In the genomic region with DNA sequence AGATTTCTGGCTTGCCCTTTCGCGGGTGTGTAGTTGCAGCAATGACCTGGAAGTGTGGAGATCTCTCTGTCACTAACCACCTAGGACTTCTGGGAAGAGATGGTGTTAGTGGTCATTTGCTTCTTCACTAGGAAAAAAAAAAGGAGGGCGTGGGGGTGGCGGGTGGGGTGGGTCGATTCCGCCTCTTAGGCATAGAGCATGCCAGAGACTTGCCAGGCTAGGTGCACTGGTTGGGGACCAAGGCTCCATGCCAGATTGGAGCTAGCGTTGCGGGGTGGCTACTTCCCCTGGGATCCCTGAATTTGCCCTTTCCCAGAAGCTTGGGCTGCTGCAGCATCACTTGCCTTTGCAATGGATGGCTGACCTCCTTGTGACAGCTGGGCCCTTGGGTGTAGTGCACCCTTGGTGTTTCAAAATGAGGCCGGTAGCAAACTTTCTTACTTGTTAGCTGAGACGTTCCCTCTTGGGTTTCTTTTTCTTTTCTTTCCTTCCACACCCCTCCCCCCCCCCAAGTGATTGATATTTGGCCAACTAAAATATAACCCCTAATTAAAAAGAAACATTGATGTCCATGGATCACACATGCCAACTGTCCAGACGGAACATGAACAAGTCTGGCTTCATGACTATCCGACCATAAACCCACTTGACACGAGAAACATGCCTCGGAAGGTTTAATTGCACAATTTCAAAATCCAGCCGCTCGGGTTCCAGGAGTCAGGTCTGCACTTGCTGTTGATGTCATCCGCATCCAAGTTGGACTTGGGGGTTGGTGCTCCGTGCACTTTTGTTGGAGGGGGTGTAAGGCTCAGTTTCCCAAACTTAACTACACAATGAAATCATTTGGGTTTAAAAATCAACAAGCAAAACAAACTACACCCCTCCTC, we compare ENCODE assay signal across 8 mouse cellular contexts. TPM values are rescaled to one million over a fixed set of nuclear protein-coding genes. Genes with fewer than 3 reads are reported as not detected.
DNase-seq lines count a peak whose midpoint lies in the region; ATAC-seq and TF ChIP-seq lines count a peak whose summit lies in the region.

No protein-coding gene starts in this region.

- DNase-seq in kidney, adult 2 months: peak; percentile 46
- no peak for DNase-seq in kidney, adult 8-10 months
- no peak for DNase-seq in midbrain, embryonic 10.5 days (ENCODE audit: low spot score)
- no peak for DNase-seq in adrenal gland, adult (ENCODE audit: inconsistent age in 2 of 2, low spot score in 1 of 2)
- no peak for DNase-seq in cerebellum, adult 18-20 months
- DNase-seq in thymus, postnatal 10 days (ENCODE audit: low spot score in 2 of 2): no peak

- no peaks in the 10 kb centered on the region for H3K9me3 ChIP-seq in embryonic facial prominence, embryonic 15.5 days (replicated peaks)
- no peaks in the 10 kb centered on the region for H3K9me3 ChIP-seq in intestine, embryonic 15.5 days
- H3K9me3 ChIP-seq in midbrain, embryonic 10.5 days (replicated peaks): no peaks in the 10 kb centered on the region

- no peak for TF ChIP-seq POLR2A in kidney, adult 2 months (IDR thresholded peaks at IDR 0.05; ENCODE audit: low read depth, low read length)

- H3K4me2 ChIP-seq in embryonic facial prominence, embryonic 15.5 days (replicated peaks): peak overlapping the region; percentile 93
- peak overlapping the region; percentile 92 for H3K4me2 ChIP-seq in intestine, embryonic 15.5 days (replicated peaks)

- peak overlapping the region; percentile 68 for H3K4me3 ChIP-seq in kidney, adult 2 months (ENCODE audit: insufficient read depth, low read depth, low read length)
- peak overlapping the region; percentile 72 for H3K4me3 ChIP-seq in embryonic facial prominence, embryonic 15.5 days (replicated peaks)
- peak overlapping the region; percentile 82 for H3K4me3 ChIP-seq in intestine, embryonic 15.5 days (replicated peaks)
- peak overlapping the region; percentile 59 for H3K4me3 ChIP-seq in midbrain, embryonic 10.5 days

- H3K27me3 ChIP-seq in kidney, adult 2 months (replicated peaks; ENCODE audit: control insufficient read depth, insufficient read depth, low read length): no peaks in the 10 kb centered on the region
- peaks cover 17% of the 10 kb centered on the region for H3K27me3 ChIP-seq in embryonic facial prominence, embryonic 15.5 days
- H3K27me3 ChIP-seq in intestine, embryonic 15.5 days (replicated peaks): no peaks in the 10 kb centered on the region
- peaks cover 50% of the 10 kb centered on the region for H3K27me3 ChIP-seq in midbrain, embryonic 10.5 days (ENCODE audit: low read depth, poor library complexity, severe bottlenecking)

- H3K36me3 ChIP-seq in kidney, adult 2 months (ENCODE audit: control insufficient read depth, insufficient read depth, low read length): no peaks in the 10 kb centered on the region
- H3K36me3 ChIP-seq in embryonic facial prominence, embryonic 15.5 days: no peaks in the 10 kb centered on the region
- H3K36me3 ChIP-seq in intestine, embryonic 15.5 days: no peaks in the 10 kb centered on the region
- H3K36me3 ChIP-seq in midbrain, embryonic 10.5 days: no peaks in the 10 kb centered on the region

- no peak overlapping the region for H3K9ac ChIP-seq in embryonic facial prominence, embryonic 15.5 days
- peak overlapping the region; percentile 74 for H3K9ac ChIP-seq in intestine, embryonic 15.5 days

- 19% methylated on average over 18 of the region's 18 CpGs for WGBS in kidney, adult 2 months
- 20% methylated on average over 18 of the region's 18 CpGs for WGBS in embryonic facial prominence, embryonic 15.5 days
- WGBS in intestine, embryonic 15.5 days: 27% methylated on average over 18 of the region's 18 CpGs
- WGBS in midbrain, embryonic 10.5 days: 44% methylated on average over 18 of the region's 18 CpGs

- H3K27ac ChIP-seq in kidney, adult 2 months (ENCODE audit: insufficient read depth, low read depth, low read length): peak overlapping the region; percentile 59
- peak overlapping the region; percentile 71; the same call in 1 of the 2 replicates for H3K27ac ChIP-seq in embryonic facial prominence, embryonic 15.5 days (replicated peaks)
- H3K27ac ChIP-seq in intestine, embryonic 15.5 days: no peak overlapping the region
- no peak overlapping the region for H3K27ac ChIP-seq in midbrain, embryonic 10.5 days (replicated peaks)

- peaks cover 4% of the 10 kb centered on the region; the same call in 1 of the 2 replicates for H3K4me1 ChIP-seq in kidney, adult 2 months (ENCODE audit: control insufficient read depth, insufficient read depth, low read length)
- peaks cover 13% of the 10 kb centered on the region for H3K4me1 ChIP-seq in embryonic facial prominence, embryonic 15.5 days
- 0 out of 2 replicates have a peak, but pooled peaks cover 12% of the 10 kb centered on the region for H3K4me1 ChIP-seq in intestine, embryonic 15.5 days (replicated peaks)
- H3K4me1 ChIP-seq in midbrain, embryonic 10.5 days: peaks cover 18% of the 10 kb centered on the region

- no peak for TF ChIP-seq CTCF in kidney, adult 2 months (conservative IDR thresholded peaks at IDR 0.05; ENCODE audit: insufficient read depth, insufficient read length, low read depth, low read length)

- no peak for ATAC-seq in embryonic facial prominence, embryonic 15.5 days (ENCODE audit: insufficient number of reproducible peaks, low FRiP score, low TSS enrichment, low read depth)
- ATAC-seq in intestine, embryonic 15.5 days: no peak

RNA-seq across cellular contexts. Expression of gene Egfr, which starts 1.4 kb away (rescaled TPM):
- 19.9 and 41.0 TPM in 2 replicates for polyA plus RNA-seq in kidney, adult 2 months (2012; rRNA removed)
- 16.1 and 22.5 TPM in 2 replicates for polyA plus RNA-seq in embryonic facial prominence, embryonic 15.5 days (2015; fragmentation: Nextera tagmentation; extraction: Ambion mirVana)
- 10.8 and 11.6 TPM in 2 replicates for polyA plus RNA-seq in intestine, embryonic 15.5 days (2015; fragmentation: Nextera tagmentation; extraction: Ambion mirVana)
- polyA plus RNA-seq in midbrain, embryonic 10.5 days (2016; fragmentation: Nextera tagmentation; extraction: Ambion mirVana): 3.5 TPM in 2 replicates

Comparison
In these comparisons a context has a peak if more than half of its experiments do, and no peak if none do; other contexts are left out.
1. H3K27ac ChIP-seq: peak in kidney, adult 2 months (single experiment) and embryonic facial prominence, embryonic 15.5 days (single experiment); none in intestine, embryonic 15.5 days (single experiment) and midbrain, embryonic 10.5 days (single experiment).
2. Peak in every context shown above with its lines, with median percentiles within 50 percentile points of each other: H3K4me3 ChIP-seq.